Mouse (Mus musculus) Patski (cell line): ENCODE data around the gene Lcmt1. TPM values are rescaled to one million over a fixed set of nuclear protein-coding genes. Genes with fewer than 3 reads are reported as not detected.

Experiments
- ATAC-seq: fragments of 100-300 bp; one replicate; pipeline ENCODE4 v1.8.0; 2021
- CTCF ChIA-PET: fragments of 350-600 bp; sonication (Branson Sonifier 250); formaldehyde crosslinking; loops from one replicate; lab custom pipeline; 2022; ENCODE audit warnings: inconsistent platforms; lab: Charles Lee
- POLR2A ChIA-PET: fragments of 350-600 bp; sonication (Branson Sonifier 250); formaldehyde crosslinking; loops from one replicate; lab custom pipeline; 2022; ENCODE audit warnings: antibody characterized with exemption, inconsistent platforms; lab: Charles Lee
- DNase-seq: peaks from one replicate; pipeline ENCODE4 v3.0.0-alpha.2; 2011; ENCODE audit warnings: low read depth, low spot score
- H3K27me3 ChIP-seq: fragments of 371-371 bp; one replicate; pipeline ENCODE4 v1.5.1; 2021
- CTCF ChIP-seq: fragments of 100-300 bp; IDR thresholded peaks from one replicate; pipeline ENCODE4 v1.5.1; 2021
- in situ Hi-C: fragments of 300-500 bp; cut with MboI; formaldehyde crosslinking; loops from 3 replicates; pipeline ENCODE4 v1.11.1; 2018; ENCODE audit warnings: low pct_unique_long_range_greater_than_20kb, mixed read lengths
- polyA plus RNA-seq: library from polyadenylated mRNA; unstranded; gene quantifications from one replicate; pipeline ENCODE4 v1.2.3, GENCODE M21; 2021

Lcmt1 gene
- polyA plus RNA-seq, 1 experiment from 2014 or later: 40.4 TPM

- ChIA-PET CTCF (no interaction called here), POLR2A (no interaction called here)
- DNase-seq (no peak), ATAC-seq (no peak)
- in situ Hi-C loops: no loop called here
- no peak for TF ChIP-seq CTCF
- H3K27me3 ChIP-seq: no peaks in the 10 kb centered on the region
Observed at GRCm38 (mm10) chr7:123449676-123450075, 80.1 kb downstream of the Lcmt1 start.

GRCm38 (mm10) chr7:123450515-123450914 is 80.9 kb downstream of the Lcmt1 start:
- in situ Hi-C loops: no loop called here
- DNase-seq (no peak), ATAC-seq (no peak)
- ChIA-PET CTCF (no interaction called here), POLR2A (no interaction called here)
- TF ChIP-seq CTCF: no peak
- no peaks in the 10 kb centered on the region for H3K27me3 ChIP-seq

GRCm38 (mm10) chr7:123452551-123452950 is 83.0 kb downstream of the Lcmt1 start:
- in situ Hi-C loops: no loop called here
- no peak for TF ChIP-seq CTCF
- ChIA-PET POLR2A (interaction anchor here (1.1 kb wide), 1 partner anchor 160 kb away, joined by 4 read pairs; no protein-coding TSS in a partner anchor), CTCF (no interaction called here)
- no peak for DNase-seq
- no peaks in the 10 kb centered on the region for H3K27me3 ChIP-seq
- ATAC-seq: no peak

- ChIA-PET CTCF (no interaction called here), POLR2A (interaction anchor here (1.1 kb wide), 1 partner anchor 160 kb away, joined by 4 read pairs; no protein-coding TSS in a partner anchor)
- TF ChIP-seq CTCF: no peak
- in situ Hi-C loops: no loop called here
- DNase-seq (no peak), ATAC-seq (no peak)
- H3K27me3 ChIP-seq: no peaks in the 10 kb centered on the region
Observed at GRCm38 (mm10) chr7:123453066-123453465, 83.5 kb downstream of the Lcmt1 start.

- TF ChIP-seq CTCF: no peak
- POLR2A ChIA-PET: no interaction called here
- no peaks in the 10 kb centered on the region for H3K27me3 ChIP-seq
- in situ Hi-C loops: no loop called here
- DNase-seq (no peak), ATAC-seq (peak; percentile 60)
- CTCF ChIA-PET: no interaction called here
Observed at GRCm38 (mm10) chr7:123455088-123455487, 85.5 kb downstream of the Lcmt1 start.

GRCm38 (mm10) chr7:123458309-123458708 is 88.7 kb downstream of the Lcmt1 start:
- ChIA-PET POLR2A (no interaction called here), CTCF (interaction anchor here (1.5 kb wide), 1 partner anchor 59 kb away, joined by 3 read pairs; no protein-coding TSS in a partner anchor)
- ATAC-seq: no peak
- DNase-seq: no peak
- in situ Hi-C loops: no loop called here
- no peak for TF ChIP-seq CTCF
- H3K27me3 ChIP-seq: no peaks in the 10 kb centered on the region

- DNase-seq (no peak), ATAC-seq (no peak)
- TF ChIP-seq CTCF: no peak
- in situ Hi-C loops: no loop called here
- POLR2A ChIA-PET: no interaction called here
- CTCF ChIA-PET: no interaction called here
- H3K27me3 ChIP-seq: no peaks in the 10 kb centered on the region
Observed at GRCm38 (mm10) chr7:123459247-123459646, 89.7 kb downstream of the Lcmt1 start.

GRCm38 (mm10) chr7:123461316-123461715 is 91.7 kb downstream of the Lcmt1 start:
- POLR2A ChIA-PET: interaction anchor here (0.5 to 0.6 kb wide), 2 partner anchors 74 to 517 kb away, joined by 3 read pairs; no protein-coding TSS in a partner anchor
- DNase-seq (no peak), ATAC-seq (no peak)
- in situ Hi-C loops: loop anchor here (10.0 kb wide), 1 partner anchor 517 kb away; no protein-coding TSS in a partner anchor
- CTCF ChIA-PET: interaction anchor here (2.1 kb wide), 1 partner anchor 62 kb away, joined by 9 read pairs; no protein-coding TSS in a partner anchor
- TF ChIP-seq CTCF: no peak
- no peaks in the 10 kb centered on the region for H3K27me3 ChIP-seq

GRCm38 (mm10) chr7:123462070-123462501 is 92.5 kb downstream of the Lcmt1 start, which contains the start of gene Aqp8:
Aqp8 (plus strand) TSS chr7:123462291.
- H3K27me3 ChIP-seq: no peaks in the 10 kb centered on the region
- CTCF ChIA-PET: interaction anchor here (1.1 to 2.1 kb wide), 2 partner anchors 63 to 257 kb away, joined by 3 to 9 read pairs; no protein-coding TSS in a partner anchor
- ATAC-seq (peak; percentile 22), DNase-seq (no peak)
- POLR2A ChIA-PET: no interaction called here
- in situ Hi-C loops: loop anchor here (10.0 kb wide), 1 partner anchor 517 kb away; no protein-coding TSS in a partner anchor
- TF ChIP-seq CTCF: no peak

- in situ Hi-C loops: loop anchor here (10.0 kb wide), 1 partner anchor 519 kb away; no protein-coding TSS in a partner anchor
- ChIA-PET CTCF (interaction anchor here (1.5 to 3.7 kb wide), 2 partner anchors 23 to 65 kb away, joined by 3 to 22 read pairs; no protein-coding TSS in a partner anchor), POLR2A (no interaction called here)
- DNase-seq: no peak
- no peak for ATAC-seq
- no peak for TF ChIP-seq CTCF
- no peaks in the 10 kb centered on the region for H3K27me3 ChIP-seq
Observed at GRCm38 (mm10) chr7:123463569-123463968, 94.0 kb downstream of the Lcmt1 start.

- ChIA-PET CTCF (interaction anchor here (0.7 to 3.7 kb wide), 9 partner anchors 10 to 320 kb away, joined by 3 to 22 read pairs (median 3); no protein-coding TSS in a partner anchor), POLR2A (no interaction called here)
- H3K27me3 ChIP-seq: no peaks in the 10 kb centered on the region
- peak; percentile 83 for ATAC-seq
- no peak for DNase-seq
- peak; percentile 93 for TF ChIP-seq CTCF
- in situ Hi-C loops: loop anchor here (5.0 to 10.0 kb wide), 4 partner anchors 69 to 521 kb away; no protein-coding TSS in a partner anchor
Observed at GRCm38 (mm10) chr7:123465692-123466387, 96.3 kb downstream of the Lcmt1 start.
